Mouse (Mus musculus): ENCODE results near the gene Eid2b.

DNA sequence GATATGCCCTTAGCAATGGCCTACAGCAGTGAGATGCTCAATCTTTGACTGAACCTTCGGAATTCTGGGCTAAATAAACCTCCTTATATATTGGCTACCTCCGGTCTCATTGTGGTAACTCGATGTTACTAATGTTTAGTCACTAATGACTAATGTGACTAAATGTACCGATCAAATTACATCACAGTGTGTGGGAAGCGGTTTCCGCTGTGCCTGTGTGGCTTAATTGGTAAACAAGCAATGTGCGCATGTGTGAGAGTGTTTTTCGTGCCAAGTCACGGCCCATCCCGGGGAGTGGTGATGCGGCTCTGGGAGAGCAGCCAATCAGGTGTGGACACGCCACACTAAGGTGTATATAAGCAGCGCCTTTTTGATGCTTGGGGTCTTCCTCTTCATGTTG lies 12.1 kb upstream of the Eid2b start:
- TF ChIP-seq POLR2A (IDR thresholded peaks at IDR 0.05; ENCODE audit: insufficient read depth, low read depth, low read length) (no peak), CTCF (IDR thresholded peaks at IDR 0.05) (no peak)

Measured in heart, adult 2 months (tissue).